ENCODE assay signal across 22 mouse cellular contexts in the genomic region with DNA sequence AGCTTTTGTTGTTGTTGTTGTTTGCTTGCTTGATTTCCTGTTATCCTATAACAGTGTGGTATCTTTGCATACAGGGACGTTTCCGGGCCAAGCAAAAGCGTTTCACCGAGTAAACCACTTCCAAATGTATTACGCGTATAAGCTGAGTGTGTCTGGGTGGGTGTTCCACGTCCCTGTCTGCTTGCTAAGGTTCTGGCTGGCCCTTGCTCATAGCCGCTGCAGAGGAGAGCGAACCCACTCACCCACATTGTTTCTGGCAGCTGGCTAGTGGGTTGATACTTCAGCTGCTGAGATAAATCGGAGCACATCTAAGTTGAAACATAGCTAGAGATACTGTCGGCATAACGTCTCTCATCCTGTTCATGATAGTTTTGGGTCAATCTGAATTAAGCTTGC.
DNase-seq lines count a peak whose midpoint lies in the region; ATAC-seq and TF ChIP-seq lines count a peak whose summit lies in the region.
"Had no signal": no experiment of that assay in that cellular context is flagged by ENCODE, and none has a peak within 500 bp of the region (broad histone marks: within the 10 kb centered on the region; RNA-seq: fewer than 3 reads in every experiment).

No protein-coding gene starts in this region.

- H3K27ac ChIP-seq in intestine, embryonic 14.5 days (ENCODE audit: low read depth), result no peak overlapping the region
- H3K27ac ChIP-seq in intestine, embryonic 15.5 days, result no peak overlapping the region
- peak overlapping the region; percentile 85 for H3K27ac ChIP-seq in left cerebral cortex, adult 2 months
- H3K27ac ChIP-seq: heart, embryonic 13.5 days; hindbrain, embryonic 12.5 days; limb, embryonic 12.5 days; liver, embryonic 15.5 days; midbrain, embryonic 10.5 days; neural tube, embryonic 15.5 days; stomach, postnatal 0 days had no signal

- peak; percentile 9 for DNase-seq in cerebellum, adult 9-10 months
- no peak for DNase-seq in cerebellum, postnatal 36 days
- DNase-seq in intestine, embryonic 14.5 days (ENCODE audit: low spot score), result peak; percentile 6
- DNase-seq in brain, adult 2 months (ENCODE audit: low read depth, low spot score), result peak; percentile 87
- peak in 1 of 2 experiments; percentile 38 for DNase-seq in left cerebral cortex, adult 2 months (ENCODE audit: extremely low spot score in 1 of 2, low spot score in 2 of 2)
- no peak for DNase-seq in thymus, postnatal 10 days (ENCODE audit: low spot score in 2 of 2)
- DNase-seq: adrenal gland, adult 2 months; B cell, adult 2 months; embryo, embryonic 11 days; gastrocnemius, postnatal 14 days; kidney, adult 18-20 months; kidney, postnatal 25 days; lung, postnatal 14 days; thymus, postnatal 4 days had no signal

- intact Hi-C loops in left cerebral cortex, adult 2 months (cut with DNase I), result loop anchor here (2.0 kb wide), 1 partner anchor 119 kb away; no protein-coding TSS in a partner anchor

- no peak overlapping the region for H3K4me2 ChIP-seq in intestine, embryonic 14.5 days (ENCODE audit: low read length)
- H3K4me2 ChIP-seq in intestine, embryonic 15.5 days (replicated peaks), result no peak overlapping the region
- H3K4me2 ChIP-seq: hindbrain, embryonic 12.5 days; limb, embryonic 12.5 days; liver, embryonic 15.5 days; neural tube, embryonic 15.5 days had no signal

- H3K27me3 ChIP-seq in intestine, embryonic 14.5 days (replicated peaks; ENCODE audit: control insufficient read depth, insufficient read depth, low read length), result no peaks in the 10 kb centered on the region
- no peaks in the 10 kb centered on the region for H3K27me3 ChIP-seq in intestine, embryonic 15.5 days (replicated peaks)
- H3K27me3 ChIP-seq: heart, embryonic 13.5 days; hindbrain, embryonic 12.5 days; limb, embryonic 12.5 days; liver, embryonic 15.5 days; neural tube, embryonic 15.5 days had no signal

- H3K4me1 ChIP-seq in intestine, embryonic 14.5 days (replicated peaks; ENCODE audit: control insufficient read depth, insufficient read depth, low read length), result no peaks in the 10 kb centered on the region
- no peaks in the 10 kb centered on the region for H3K4me1 ChIP-seq in intestine, embryonic 15.5 days (replicated peaks)
- H3K4me1 ChIP-seq: heart, embryonic 13.5 days; hindbrain, embryonic 12.5 days; liver, embryonic 15.5 days; midbrain, embryonic 10.5 days; neural tube, embryonic 15.5 days had no signal

- ATAC-seq in intestine, embryonic 14.5 days (replicated peaks; ENCODE audit: low FRiP score, low TSS enrichment, low read depth), result no peak
- ATAC-seq in intestine, embryonic 15.5 days, result no peak

- no peaks in the 10 kb centered on the region for H3K36me3 ChIP-seq in intestine, embryonic 14.5 days (ENCODE audit: control insufficient read depth, insufficient read depth, low read length)
- no peaks in the 10 kb centered on the region for H3K36me3 ChIP-seq in intestine, embryonic 15.5 days
- H3K36me3 ChIP-seq: heart, embryonic 13.5 days; hindbrain, embryonic 12.5 days; limb, embryonic 12.5 days; liver, embryonic 15.5 days; midbrain, embryonic 10.5 days; neural tube, embryonic 15.5 days had no signal

- no peak for TF ChIP-seq CTCF in left cerebral cortex, adult 2 months (IDR thresholded peaks at IDR 0.05)

- no peak overlapping the region for H3K4me3 ChIP-seq in intestine, embryonic 14.5 days (ENCODE audit: low read depth, low read length)
- no peak overlapping the region for H3K4me3 ChIP-seq in intestine, embryonic 15.5 days (replicated peaks)
- peak overlapping the region; percentile 39 for H3K4me3 ChIP-seq in left cerebral cortex, adult 2 months
- H3K4me3 ChIP-seq: heart, embryonic 13.5 days; hindbrain, embryonic 12.5 days; limb, embryonic 12.5 days; liver, embryonic 15.5 days; midbrain, embryonic 10.5 days; neural tube, embryonic 15.5 days had no signal

- no peaks in the 10 kb centered on the region for H3K9me3 ChIP-seq in intestine, embryonic 14.5 days (ENCODE audit: control insufficient read depth, low read length)
- no peaks in the 10 kb centered on the region for H3K9me3 ChIP-seq in intestine, embryonic 15.5 days
- H3K9me3 ChIP-seq: hindbrain, embryonic 12.5 days; liver, embryonic 15.5 days; midbrain, embryonic 10.5 days; neural tube, embryonic 15.5 days had no signal

- 84% methylated on average over 12 of the region's 12 CpGs for WGBS in intestine, embryonic 14.5 days
- WGBS in intestine, embryonic 15.5 days, result 88% methylated on average over 12 of the region's 12 CpGs

- no peak overlapping the region for H3K9ac ChIP-seq in intestine, embryonic 14.5 days (ENCODE audit: low read length)
- H3K9ac ChIP-seq in intestine, embryonic 15.5 days, result no peak overlapping the region
- H3K9ac ChIP-seq: heart, embryonic 13.5 days; hindbrain, embryonic 12.5 days; limb, embryonic 12.5 days; liver, embryonic 15.5 days; neural tube, embryonic 15.5 days had no signal

Comparison
In these comparisons a context has a peak if more than half of its experiments do, and no peak if none do; other contexts are left out.
1. DNase-seq: peak in cerebellum, adult 9-10 months (single experiment), intestine, embryonic 14.5 days (single experiment) and brain, adult 2 months (single experiment); none in cerebellum, postnatal 36 days (0 of 2) and thymus, postnatal 10 days (0 of 2).